Mouse (Mus musculus) liver, embryonic 12.5 days (tissue): ENCODE data around the gene Ppif. TPM values are rescaled to one million over a fixed set of nuclear protein-coding genes. Genes with fewer than 3 reads are reported as not detected.

ENCODE experiments used
- ATAC-seq: fragments of 200-750 bp; cut with Nextera tagmentation; 2 replicates; pipeline ENCODE4 v1.8.0; 2017; ENCODE audit warnings: moderate number of reproducible peaks, mild to moderate bottlenecking, moderate library complexity
- H3K27ac ChIP-seq: fragments of 300-500 bp; sonication (generic); 2 replicates; pipeline ENCODE4 v1.5.1; 2016; ENCODE audit warnings: mild to moderate bottlenecking
- H3K27me3 ChIP-seq: fragments of 300-500 bp; sonication (generic); replicated peaks from 2 replicates; pipeline ENCODE4 v1.6.1; 2016; ENCODE audit warnings: mild to moderate bottlenecking, moderate library complexity
- H3K36me3 ChIP-seq: fragments of 300-500 bp; sonication (generic); 2 replicates; pipeline ENCODE4 v1.6.1; 2016; ENCODE audit warnings: mild to moderate bottlenecking, moderate library complexity
- H3K4me1 ChIP-seq: fragments of 300-500 bp; sonication (generic); 2 replicates; pipeline ENCODE4 v1.6.1; 2016
- H3K4me2 ChIP-seq: fragments of 300-500 bp; sonication (generic); 2 replicates; pipeline ENCODE4 v1.6.1; 2016; ENCODE audit warnings: mild to moderate bottlenecking, moderate library complexity
- H3K4me3 ChIP-seq: fragments of 300-500 bp; sonication (generic); 2 replicates; pipeline ENCODE4 v1.5.1; 2016; ENCODE audit warnings: mild to moderate bottlenecking, moderate library complexity
- H3K9ac ChIP-seq: fragments of 300-500 bp; sonication (generic); 2 replicates; pipeline ENCODE4 v1.6.1; 2016; ENCODE audit warnings: mild to moderate bottlenecking, moderate library complexity
- H3K9me3 ChIP-seq: fragments of 300-500 bp; sonication (generic); replicated peaks from 2 replicates; pipeline ENCODE4 v1.6.1; 2016; ENCODE audit warnings: mild to moderate bottlenecking, moderate library complexity
- WGBS: fragments of 180-500 bp; shearing (Covaris S2); methylation state at CpG from one replicate; pipeline ENCODE4 v1.1.7; 2016; ENCODE audit not compliant: insufficient replicate concordance; 5-methylcytosine and 5-hydroxymethylcytosine counted together
- polyA plus RNA-seq: library from polyadenylated mRNA; unstranded; fragments of >200 nt; fragmentation: Nextera tagmentation; extraction: Ambion mirVana; gene quantifications from 2 replicates; pipeline ENCODE4 v1.2.1, GENCODE M21; 2016

Ppif gene
- polyA plus RNA-seq, 1 experiment from 2014 or later, result 48.4 TPM

DNA sequence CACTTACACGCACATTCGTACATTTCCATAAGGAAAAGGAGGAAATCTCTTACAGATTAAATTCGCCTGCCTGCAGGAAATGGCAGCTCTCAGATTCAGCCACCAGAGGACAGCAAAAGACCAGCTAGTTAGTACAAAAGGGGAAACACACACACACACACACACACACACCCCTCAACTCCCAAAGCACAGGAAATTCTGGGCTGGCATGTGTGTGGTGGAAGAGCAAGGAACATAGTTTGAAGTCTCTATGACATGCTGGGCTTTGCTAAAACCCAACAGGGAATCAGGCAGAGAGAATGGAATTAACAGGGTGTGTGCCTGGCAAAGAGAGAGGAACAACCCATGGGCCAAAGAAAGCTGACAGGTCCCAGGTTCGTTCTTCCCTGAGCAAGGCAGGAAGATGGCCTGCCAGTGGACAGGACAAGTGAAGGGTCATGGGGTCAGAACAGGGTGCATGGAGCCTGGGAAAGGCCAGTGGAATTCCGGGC is 13.8 kb downstream of the Ppif start:
- ATAC-seq, result no peak
- Histone ChIP-seq H3K4me2 (no peak overlapping the region), H3K27ac (no peak overlapping the region), H3K9me3 (no peaks in the 10 kb centered on the region), H3K9ac (no peak overlapping the region), H3K27me3 (no peaks in the 10 kb centered on the region), H3K36me3 (no peaks in the 10 kb centered on the region), H3K4me3 (no peak overlapping the region), H3K4me1 (peaks cover 45% of the 10 kb centered on the region)
- 36% methylated on average over 5 of the region's 5 CpGs for WGBS

DNA sequence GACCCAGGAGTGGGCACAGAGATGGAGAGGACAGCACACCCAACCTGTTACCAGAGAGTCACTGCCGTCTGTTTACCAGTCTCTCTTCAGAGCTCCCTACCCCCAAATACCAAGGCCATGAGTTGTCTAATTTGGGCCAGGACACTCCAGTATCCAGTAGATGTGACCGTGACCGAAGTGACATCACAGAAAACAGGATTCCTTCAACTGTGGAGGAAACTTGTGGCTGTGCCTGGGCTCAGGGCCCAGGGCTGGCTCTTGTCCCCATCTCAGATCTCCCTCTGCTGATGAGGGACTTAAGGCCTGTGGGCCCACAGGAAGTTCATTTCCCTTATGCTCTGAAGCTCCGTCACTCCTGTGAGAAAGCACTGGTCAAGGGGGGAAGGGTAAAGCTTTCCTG is 14.5 kb downstream of the Ppif start:
- no peaks in the 10 kb centered on the region for H3K36me3 ChIP-seq
- H3K27ac ChIP-seq, result peak overlapping the region; percentile 1; the same call in 1 of the 2 replicates
- H3K9me3 ChIP-seq, result no peaks in the 10 kb centered on the region
- H3K27me3 ChIP-seq, result no peaks in the 10 kb centered on the region
- H3K4me3 ChIP-seq, result no peak overlapping the region
- no peak overlapping the region for H3K9ac ChIP-seq
- no peak for ATAC-seq
- WGBS, result 47% methylated on average over 4 of the region's 4 CpGs
- H3K4me1 ChIP-seq, result peaks cover 45% of the 10 kb centered on the region
- no peak overlapping the region for H3K4me2 ChIP-seq

DNA sequence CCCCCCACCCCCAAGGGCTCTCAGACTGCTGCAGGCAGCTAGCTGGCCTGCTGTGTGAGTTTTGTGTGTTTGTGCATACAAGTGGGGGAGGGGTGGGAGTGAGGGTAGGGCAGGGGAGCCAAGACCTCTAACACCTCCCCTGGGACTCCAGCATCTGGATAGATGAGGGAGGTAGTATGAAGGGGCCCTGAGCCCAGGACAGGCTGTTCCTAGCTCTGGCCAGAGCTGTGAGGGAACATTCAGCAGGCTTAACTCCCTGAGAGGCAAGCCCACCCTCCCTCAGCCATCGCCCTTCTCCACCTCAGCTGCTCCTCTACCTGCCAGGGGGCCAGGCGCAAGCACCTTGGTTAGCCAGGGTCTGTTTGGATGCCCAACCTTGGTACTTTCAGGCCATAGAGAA is 15.0 kb downstream of the Ppif start:
- H3K9me3 ChIP-seq, result no peaks in the 10 kb centered on the region
- peaks cover 45% of the 10 kb centered on the region for H3K4me1 ChIP-seq
- 0 out of 2 replicates have a peak, but pooled peaks have one; percentile 31 for ATAC-seq
- peak overlapping the region; percentile 1; the same call in 1 of the 2 replicates for H3K27ac ChIP-seq
- no peak overlapping the region for H3K9ac ChIP-seq
- no peak overlapping the region for H3K4me2 ChIP-seq
- no peak overlapping the region for H3K4me3 ChIP-seq
- H3K27me3 ChIP-seq, result no peaks in the 10 kb centered on the region
- no peaks in the 10 kb centered on the region for H3K36me3 ChIP-seq
- 82% methylated on average over 2 of the region's 2 CpGs for WGBS

DNA sequence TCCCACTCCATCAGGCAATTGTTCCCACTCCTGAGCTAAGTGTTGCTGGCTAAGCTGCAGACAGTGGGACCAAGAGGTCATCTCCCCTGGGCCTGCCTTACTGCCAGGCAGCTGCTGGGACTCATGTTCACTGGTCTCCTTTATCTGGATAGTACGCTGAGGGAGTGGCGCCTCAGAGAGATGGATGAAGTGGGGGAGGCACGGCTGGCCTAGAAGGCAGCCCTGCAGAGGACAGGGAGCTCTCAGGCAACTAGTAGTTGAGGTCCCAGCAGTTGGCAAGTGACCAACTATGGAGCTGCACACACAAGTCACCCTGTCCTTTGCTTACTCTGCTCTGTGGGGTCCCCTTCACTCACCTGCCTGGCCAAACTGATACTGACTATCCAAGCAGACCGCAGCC is 16.1 kb downstream of the Ppif start:
- ATAC-seq, result peak; percentile 59
- Histone ChIP-seq H3K27ac (peak overlapping the region; percentile 60), H3K4me3 (no peak overlapping the region), H3K27me3 (no peaks in the 10 kb centered on the region), H3K36me3 (no peaks in the 10 kb centered on the region), H3K9ac (no peak overlapping the region), H3K4me1 (peaks cover 45% of the 10 kb centered on the region), H3K9me3 (no peaks in the 10 kb centered on the region), H3K4me2 (peak overlapping the region; percentile 22)
- 23% methylated on average over 4 of the region's 4 CpGs for WGBS

DNA sequence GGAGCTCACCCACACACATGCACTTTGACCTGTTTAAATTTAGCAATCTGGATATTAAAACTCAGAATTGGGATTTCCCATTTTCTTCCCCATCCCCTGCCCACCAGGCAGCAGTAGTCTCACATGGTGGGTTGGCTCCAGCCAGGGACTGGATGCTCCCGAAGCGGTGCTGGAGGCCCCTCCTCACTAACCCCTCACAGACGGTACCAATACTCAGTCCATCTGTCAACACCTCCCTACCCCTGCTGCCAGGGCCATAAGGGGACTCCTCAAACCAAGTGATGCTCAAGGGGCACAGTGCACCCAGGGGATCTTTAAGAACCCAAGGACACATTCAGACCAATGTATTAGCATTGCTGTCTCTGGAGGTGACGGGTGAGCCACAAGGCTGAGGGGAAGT is 16.7 kb downstream of the Ppif start:
- Histone ChIP-seq H3K27ac (peak overlapping the region; percentile 60; the same call in 1 of the 2 replicates), H3K36me3 (no peaks in the 10 kb centered on the region), H3K4me1 (peaks cover 45% of the 10 kb centered on the region)

DNA sequence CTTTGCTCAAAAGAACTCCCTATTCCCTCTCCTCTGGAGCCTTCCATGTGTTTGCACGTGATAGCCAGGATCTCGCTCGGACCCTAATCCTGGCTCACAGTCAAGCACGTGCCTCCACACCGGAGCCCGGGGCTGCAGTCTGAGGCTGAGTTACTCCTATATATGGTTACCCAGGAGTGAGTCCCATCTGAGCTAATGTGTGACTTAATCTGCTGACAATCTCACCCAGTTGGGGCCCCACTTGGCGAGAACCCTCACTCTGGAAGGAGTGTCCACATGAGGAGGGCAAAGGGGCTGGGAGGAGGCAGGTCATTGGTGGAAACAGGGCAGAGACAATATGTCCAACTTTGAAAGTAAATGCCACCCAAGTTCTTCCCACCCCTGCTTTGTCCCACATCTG is 17.2 kb downstream of the Ppif start:
- Histone ChIP-seq H3K36me3 (no peaks in the 10 kb centered on the region), H3K27me3 (no peaks in the 10 kb centered on the region), H3K27ac (no peak overlapping the region), H3K9ac (no peak overlapping the region), H3K4me1 (peaks cover 45% of the 10 kb centered on the region), H3K9me3 (no peaks in the 10 kb centered on the region), H3K4me2 (no peak overlapping the region), H3K4me3 (no peak overlapping the region)
- 61% methylated on average over 7 of the region's 7 CpGs for WGBS
- 0 out of 2 replicates have a peak, but pooled peaks have one; percentile 21 for ATAC-seq

More for the DNA sequence above, 16.7 kb downstream of the Ppif start:
- no peaks in the 10 kb centered on the region for H3K9me3 ChIP-seq
- ATAC-seq, result no peak
- WGBS, result 74% methylated on average over 4 of the region's 4 CpGs
- no peak overlapping the region for H3K9ac ChIP-seq
- no peaks in the 10 kb centered on the region for H3K27me3 ChIP-seq
- no peak overlapping the region for H3K4me3 ChIP-seq
- peak overlapping the region; percentile 22; the same call in 1 of the 2 replicates for H3K4me2 ChIP-seq

DNA sequence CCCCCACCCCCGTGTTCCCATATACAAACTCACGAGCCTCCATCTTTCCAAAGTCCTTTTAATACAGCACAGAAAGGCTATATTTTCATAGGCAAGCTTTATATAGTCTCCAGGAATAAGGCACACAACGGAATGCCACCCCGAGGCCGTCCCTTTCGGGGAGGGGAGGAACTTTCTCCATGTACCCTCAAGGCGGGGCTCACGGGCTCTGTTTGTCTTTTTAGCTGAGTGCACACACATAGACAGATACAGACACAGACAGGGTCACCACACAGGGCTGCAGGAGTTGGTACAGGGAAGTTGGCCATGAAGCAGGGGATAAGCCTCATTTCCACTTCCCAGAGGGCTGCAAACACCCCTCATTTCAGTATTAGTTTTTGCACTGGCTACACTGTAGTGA is 17.6 kb downstream of the Ppif start:
- no peak for ATAC-seq
- H3K4me3 ChIP-seq, result no peak overlapping the region
- no peaks in the 10 kb centered on the region for H3K36me3 ChIP-seq
- no peaks in the 10 kb centered on the region for H3K9me3 ChIP-seq
- H3K27me3 ChIP-seq, result no peaks in the 10 kb centered on the region
- no peak overlapping the region for H3K4me2 ChIP-seq
- no peak overlapping the region for H3K9ac ChIP-seq
- H3K27ac ChIP-seq, result no peak overlapping the region
- 63% methylated on average over 8 of the region's 8 CpGs for WGBS
- H3K4me1 ChIP-seq, result peaks cover 45% of the 10 kb centered on the region

DNA sequence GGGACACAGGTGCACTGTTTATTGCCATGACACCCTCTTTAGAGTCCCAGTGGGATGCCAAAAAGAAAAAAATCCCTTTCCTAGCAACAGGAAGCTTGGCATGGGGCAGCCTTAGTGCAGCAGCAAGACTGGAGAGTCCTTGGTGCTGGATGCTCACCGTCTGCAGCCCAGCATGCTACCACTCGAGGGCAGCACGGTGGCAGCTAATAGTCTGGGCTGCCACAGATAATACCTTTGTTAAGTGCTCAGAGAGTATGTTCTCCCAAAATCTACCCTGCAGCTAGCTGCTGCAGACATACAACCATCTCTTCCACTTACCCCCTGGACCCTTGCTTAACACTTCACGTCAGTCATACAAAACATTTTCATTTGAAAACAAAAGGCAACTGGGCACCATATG is 19.5 kb downstream of the Ppif start:
- Histone ChIP-seq H3K4me1 (peaks cover 44% of the 10 kb centered on the region), H3K4me3 (no peak overlapping the region), H3K9me3 (no peaks in the 10 kb centered on the region), H3K27me3 (no peaks in the 10 kb centered on the region), H3K4me2 (no peak overlapping the region), H3K36me3 (no peaks in the 10 kb centered on the region), H3K27ac (no peak overlapping the region), H3K9ac (no peak overlapping the region)
- 28% methylated on average over 4 of the region's 4 CpGs for WGBS
- ATAC-seq, result no peak

DNA sequence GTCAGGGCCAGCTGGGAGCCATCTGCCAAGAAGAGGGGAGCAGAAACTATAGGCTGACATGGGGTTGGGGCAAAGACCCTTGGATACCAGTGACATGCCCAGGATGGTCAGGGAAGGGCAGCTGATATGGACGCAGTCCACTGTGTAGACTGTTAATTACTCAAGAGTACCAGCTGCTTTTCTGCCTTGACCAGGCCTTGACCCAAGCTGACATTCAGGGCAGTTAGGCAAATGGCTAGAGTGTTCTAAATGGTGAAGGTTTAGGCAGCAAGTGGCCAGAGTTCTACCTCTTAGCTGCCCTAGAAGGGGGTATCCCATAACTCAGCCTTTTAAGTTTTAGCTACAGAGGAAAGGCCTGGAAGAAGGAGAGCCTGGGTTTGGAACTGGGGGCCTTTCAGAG is 22.6 kb downstream of the Ppif start:
- H3K4me3 ChIP-seq, result no peak overlapping the region
- ATAC-seq, result no peak
- 0 out of 2 replicates have a peak, but pooled peaks cover 3% of the 10 kb centered on the region for H3K36me3 ChIP-seq
- H3K27me3 ChIP-seq, result no peaks in the 10 kb centered on the region
- no peak overlapping the region for H3K9ac ChIP-seq
- H3K9me3 ChIP-seq, result no peaks in the 10 kb centered on the region
- no peak overlapping the region for H3K4me2 ChIP-seq
- 65% methylated on average over 1 of the region's 1 CpGs for WGBS
- H3K4me1 ChIP-seq, result peaks cover 25% of the 10 kb centered on the region
- H3K27ac ChIP-seq, result no peak overlapping the region

DNA sequence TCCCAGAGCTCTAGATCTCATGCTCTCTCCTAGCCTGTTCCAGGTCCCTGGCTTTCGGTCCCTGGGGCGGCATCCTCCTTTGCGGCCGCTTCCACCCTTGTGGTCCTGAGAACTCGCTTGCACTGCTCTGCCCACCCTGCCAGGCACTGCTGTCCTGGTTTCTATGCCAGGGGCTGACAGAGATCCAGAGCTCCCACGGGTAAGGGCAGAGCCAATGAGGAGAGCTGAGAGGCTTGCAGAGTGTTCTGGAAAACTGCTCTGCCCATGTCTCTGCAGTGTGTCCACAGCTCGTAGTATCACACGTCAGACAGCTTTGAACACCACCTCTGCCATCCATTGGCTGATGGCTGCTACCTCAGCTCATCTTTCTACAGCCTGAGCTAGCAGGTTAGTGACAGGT is 23.8 kb downstream of the Ppif start:
- H3K4me2 ChIP-seq, result no peak overlapping the region
- H3K27ac ChIP-seq, result no peak overlapping the region
- H3K36me3 ChIP-seq, result 0 out of 2 replicates have a peak, but pooled peaks cover 4% of the 10 kb centered on the region
- H3K9ac ChIP-seq, result no peak overlapping the region
- H3K4me3 ChIP-seq, result no peak overlapping the region
- peaks cover 19% of the 10 kb centered on the region for H3K4me1 ChIP-seq
- no peaks in the 10 kb centered on the region for H3K27me3 ChIP-seq
- ATAC-seq, result no peak
- 76% methylated on average over 8 of the region's 8 CpGs for WGBS
- no peaks in the 10 kb centered on the region for H3K9me3 ChIP-seq

DNA sequence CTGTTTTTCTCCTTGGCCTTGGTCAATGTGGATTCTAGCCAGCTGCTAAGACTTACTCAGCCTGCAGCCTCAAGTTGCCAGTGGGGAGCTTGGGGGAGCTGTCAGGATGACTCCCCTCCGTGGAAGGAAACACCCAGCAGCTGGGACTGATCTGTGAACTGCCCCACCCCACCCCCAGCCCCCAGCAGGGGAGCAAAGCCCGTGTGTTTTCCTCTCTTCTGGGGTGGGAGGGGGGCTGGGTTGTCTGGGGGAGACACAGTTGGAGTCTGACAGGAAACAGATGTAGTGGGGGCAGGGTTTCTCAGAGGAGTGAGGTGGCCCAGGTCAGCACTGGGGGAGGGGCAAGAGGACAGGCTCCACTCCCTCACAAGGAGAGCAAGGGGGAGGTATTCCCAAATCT is 24.5 kb downstream of the Ppif start:
- H3K9me3 ChIP-seq, result no peaks in the 10 kb centered on the region
- WGBS, result 3% methylated on average over 2 of the region's 2 CpGs
- no peak overlapping the region for H3K4me3 ChIP-seq
- H3K27ac ChIP-seq, result no peak overlapping the region
- no peak for ATAC-seq
- peaks cover 19% of the 10 kb centered on the region for H3K4me1 ChIP-seq
- H3K36me3 ChIP-seq, result 0 out of 2 replicates have a peak, but pooled peaks cover 4% of the 10 kb centered on the region
- no peak overlapping the region for H3K9ac ChIP-seq
- no peak overlapping the region for H3K4me2 ChIP-seq
- H3K27me3 ChIP-seq, result no peaks in the 10 kb centered on the region

DNA sequence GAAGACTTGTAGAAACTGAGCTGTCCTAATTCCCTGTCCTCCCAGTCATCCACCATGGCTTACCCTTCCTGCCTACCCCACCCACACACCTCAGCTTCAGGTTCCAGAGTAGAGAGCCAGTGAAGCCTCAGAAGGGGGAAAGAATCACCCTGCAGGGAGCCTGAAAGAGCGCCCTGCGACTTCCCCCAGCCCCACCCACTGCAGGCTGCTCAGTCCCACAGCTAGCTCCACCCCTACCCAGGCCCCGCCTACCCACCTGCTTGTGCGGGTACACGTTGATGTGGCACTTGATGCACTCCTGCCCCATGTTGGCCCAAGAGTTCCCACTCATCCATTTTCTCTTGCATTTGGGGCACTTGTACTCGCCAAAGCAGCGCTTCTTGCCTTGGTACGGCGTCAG is 25.4 kb downstream of the Ppif start:
- Histone ChIP-seq H3K9ac (no peak overlapping the region), H3K4me2 (peak overlapping the region; percentile 12; the same call in 1 of the 2 replicates), H3K27ac (no peak overlapping the region), H3K27me3 (no peaks in the 10 kb centered on the region), H3K4me3 (no peak overlapping the region), H3K36me3 (0 out of 2 replicates have a peak, but pooled peaks cover 4% of the 10 kb centered on the region), H3K9me3 (no peaks in the 10 kb centered on the region), H3K4me1 (peaks cover 19% of the 10 kb centered on the region)
- peak; percentile 47; the same call in 1 of the 2 replicates for ATAC-seq
- WGBS, result 43% methylated on average over 9 of the region's 9 CpGs
